Mouse (Mus musculus) intestine, embryonic 14.5 days (tissue): ENCODE data around the gene Nt5c3. TPM values are rescaled to one million over a fixed set of nuclear protein-coding genes. Genes with fewer than 3 reads are reported as not detected.

Experiments
- ATAC-seq: fragments of 200-750 bp; cut with Nextera tagmentation; replicated peaks from 2 replicates; pipeline ENCODE4 v1.8.0; 2017; ENCODE audit warnings: low read depth, moderate number of reproducible peaks, moderate TSS enrichment, moderate library complexity; ENCODE audit not compliant: low FRiP score, low TSS enrichment
- DNase-seq: peaks from one replicate; pipeline ENCODE4 v3.0.0-alpha.2; 2018; ENCODE audit warnings: low spot score
- H3K27ac ChIP-seq: fragments of 300-500 bp; sonication (generic); 2 replicates; pipeline ENCODE4 v1.5.1; 2014; ENCODE audit warnings: low read depth, mild to moderate bottlenecking, control low read depth
- H3K27me3 ChIP-seq: fragments of 300-500 bp; sonication (generic); replicated peaks from 2 replicates; pipeline ENCODE4 v1.6.1; 2014; ENCODE audit warnings: low read length, control low read depth; ENCODE audit not compliant: control insufficient read depth, insufficient read depth
- H3K36me3 ChIP-seq: fragments of 300-500 bp; sonication (generic); 2 replicates; pipeline ENCODE4 v1.6.1; 2014; ENCODE audit warnings: low read length, control low read depth; ENCODE audit not compliant: control insufficient read depth, insufficient read depth
- H3K4me1 ChIP-seq: fragments of 300-500 bp; sonication (generic); replicated peaks from 2 replicates; pipeline ENCODE4 v1.6.1; 2014; ENCODE audit warnings: low read length, control low read depth, mixed read lengths; ENCODE audit not compliant: control insufficient read depth, insufficient read depth
- H3K4me2 ChIP-seq: fragments of 300-500 bp; sonication (generic); 2 replicates; pipeline ENCODE4 v1.6.1; 2014; ENCODE audit warnings: low read length
- H3K4me3 ChIP-seq: fragments of 300-500 bp; sonication (generic); 2 replicates; pipeline ENCODE4 v1.5.1; 2014; ENCODE audit warnings: low read depth, low read length, control low read depth, mixed read lengths
- H3K9ac ChIP-seq: fragments of 300-500 bp; sonication (generic); 2 replicates; pipeline ENCODE4 v1.6.1; 2014; ENCODE audit warnings: mild to moderate bottlenecking, low read length
- H3K9me3 ChIP-seq: fragments of 300-500 bp; sonication (generic); 2 replicates; pipeline ENCODE4 v1.6.1; 2016; ENCODE audit warnings: low read length, control low read depth; ENCODE audit not compliant: control insufficient read depth
- WGBS: fragments of 180-500 bp; shearing (Covaris S2); extraction: QIAGEN DNeasy Blood & Tissue Kit; methylation state at CpG from one replicate; pipeline ENCODE4 v1.1.7; 2014; 5-methylcytosine and 5-hydroxymethylcytosine counted together
- polyA plus RNA-seq: library from polyadenylated mRNA; unstranded; fragments of >200 nt; fragmentation: Nextera tagmentation; extraction: Ambion mirVana; gene quantifications from 2 replicates; pipeline ENCODE4 v1.2.1, GENCODE M21; 2014

Nt5c3 gene
- polyA plus RNA-seq, 1 experiment from 2014 or later = 69.1 TPM

DNA sequence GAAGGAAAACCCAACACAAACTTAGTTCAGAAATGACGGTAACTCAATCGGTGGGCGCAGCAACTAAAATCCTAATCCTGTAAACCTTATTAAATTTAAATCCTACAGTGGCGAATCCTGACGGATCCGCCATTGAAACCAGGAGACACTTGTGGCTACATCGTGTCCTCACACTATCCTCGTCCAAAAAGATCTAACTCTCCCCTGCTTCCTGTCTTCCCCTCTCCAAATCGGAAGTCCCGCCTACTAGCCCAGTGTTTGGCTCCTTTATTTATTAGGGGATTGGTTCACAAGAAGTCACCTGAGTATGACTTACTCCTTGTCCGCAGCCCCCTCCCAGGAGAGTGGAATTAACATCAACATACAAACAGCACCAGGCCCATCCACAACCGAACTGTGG lies 86.6 kb downstream of the Nt5c3 start:
- H3K4me1 ChIP-seq = no peaks in the 10 kb centered on the region
- H3K4me3 ChIP-seq = no peak overlapping the region
- no peak overlapping the region for H3K27ac ChIP-seq
- no peaks in the 10 kb centered on the region for H3K27me3 ChIP-seq
- no peaks in the 10 kb centered on the region for H3K9me3 ChIP-seq
- no peak for ATAC-seq
- DNase-seq = peak; percentile 23
- H3K36me3 ChIP-seq = peaks cover 22% of the 10 kb centered on the region
- 95% methylated on average over 12 of the region's 12 CpGs for WGBS
- H3K9ac ChIP-seq = no peak overlapping the region
- H3K4me2 ChIP-seq = no peak overlapping the region

DNA sequence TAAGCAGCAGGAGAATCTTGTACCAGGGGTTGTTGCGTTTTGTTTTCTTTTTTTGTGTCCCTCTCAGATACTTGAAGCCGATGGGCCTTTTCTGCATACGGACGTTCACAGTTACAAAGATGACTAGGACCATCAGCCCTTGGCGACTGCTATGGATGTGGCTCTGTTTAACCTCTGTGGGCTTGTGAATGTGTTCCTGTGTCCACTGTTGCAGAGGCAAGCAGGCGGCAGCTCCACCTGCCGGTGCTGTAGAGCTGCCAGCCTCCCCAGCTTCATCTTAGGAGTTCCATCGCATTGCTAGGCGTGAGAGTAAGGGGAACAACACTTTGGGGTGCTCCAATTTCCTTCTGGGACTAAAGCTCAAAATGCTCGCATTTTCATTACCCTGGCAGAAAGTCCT lies 88.2 kb downstream of the Nt5c3 start:
- no peak overlapping the region for H3K9ac ChIP-seq
- no peaks in the 10 kb centered on the region for H3K4me1 ChIP-seq
- no peak for ATAC-seq
- 88% methylated on average over 10 of the region's 10 CpGs for WGBS
- no peak overlapping the region for H3K4me3 ChIP-seq
- no peaks in the 10 kb centered on the region for H3K9me3 ChIP-seq
- no peak overlapping the region for H3K27ac ChIP-seq
- peaks cover 22% of the 10 kb centered on the region for H3K36me3 ChIP-seq
- no peak overlapping the region for H3K4me2 ChIP-seq
- peak; percentile 15 for DNase-seq
- H3K27me3 ChIP-seq = no peaks in the 10 kb centered on the region

DNA sequence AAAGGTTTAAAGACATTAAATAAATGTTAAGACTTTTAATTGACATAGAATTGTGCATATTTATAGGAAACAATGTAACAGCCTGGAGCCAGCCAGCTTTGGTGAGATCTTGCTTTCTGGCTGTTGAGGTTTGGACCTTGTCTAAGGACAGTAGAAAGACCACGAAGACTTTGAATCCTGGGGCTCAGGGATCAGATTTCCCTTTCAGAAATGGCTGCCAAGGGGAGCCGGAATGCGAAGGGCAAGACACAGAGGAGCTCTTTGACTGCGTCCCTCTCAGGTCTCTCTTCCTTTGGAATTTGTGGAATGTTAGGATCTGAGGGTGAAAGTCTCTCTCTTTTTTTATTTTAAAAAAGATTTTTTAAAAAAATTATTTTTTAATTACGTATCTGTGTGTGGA lies 89.0 kb downstream of the Nt5c3 start:
- DNase-seq = peak; percentile 38

DNA sequence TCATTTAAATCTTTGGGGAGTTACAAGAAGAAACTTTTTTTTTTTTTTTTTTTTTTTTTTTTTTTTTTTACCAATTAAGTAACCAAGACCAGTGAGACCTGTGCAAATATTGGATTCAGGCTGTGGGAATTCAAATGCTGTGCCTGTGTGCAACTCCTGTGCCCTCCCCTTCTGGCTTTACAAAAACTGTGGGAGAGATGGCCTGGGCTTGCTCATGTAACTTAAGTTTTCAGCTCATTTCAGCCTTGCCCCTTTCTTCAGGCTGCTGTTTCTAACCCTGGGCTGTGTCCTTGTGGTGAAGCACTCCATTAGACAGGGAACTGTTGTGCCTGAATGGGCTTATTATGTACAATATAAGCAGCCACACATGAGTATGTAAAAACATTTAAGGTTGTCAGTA lies 90.9 kb downstream of the Nt5c3 start:
- H3K36me3 ChIP-seq = peaks cover 20% of the 10 kb centered on the region
- peak overlapping the region; percentile 80 for H3K9ac ChIP-seq
- H3K27ac ChIP-seq = no peak overlapping the region
- H3K4me3 ChIP-seq = peak overlapping the region; percentile 72
- ATAC-seq = no peak
- no peaks in the 10 kb centered on the region for H3K9me3 ChIP-seq
- peak; percentile 51 for DNase-seq
- peak overlapping the region; percentile 71 for H3K4me2 ChIP-seq
- H3K27me3 ChIP-seq = no peaks in the 10 kb centered on the region
- no peaks in the 10 kb centered on the region for H3K4me1 ChIP-seq

More for the DNA sequence above, 89.0 kb downstream of the Nt5c3 start:
- Histone ChIP-seq H3K9ac (no peak overlapping the region), H3K9me3 (no peaks in the 10 kb centered on the region), H3K4me1 (no peaks in the 10 kb centered on the region), H3K36me3 (peaks cover 22% of the 10 kb centered on the region), H3K27me3 (no peaks in the 10 kb centered on the region), H3K27ac (no peak overlapping the region), H3K4me3 (no peak overlapping the region), H3K4me2 (no peak overlapping the region)
- 50% methylated on average over 5 of the region's 5 CpGs for WGBS
- ATAC-seq = no peak

DNA sequence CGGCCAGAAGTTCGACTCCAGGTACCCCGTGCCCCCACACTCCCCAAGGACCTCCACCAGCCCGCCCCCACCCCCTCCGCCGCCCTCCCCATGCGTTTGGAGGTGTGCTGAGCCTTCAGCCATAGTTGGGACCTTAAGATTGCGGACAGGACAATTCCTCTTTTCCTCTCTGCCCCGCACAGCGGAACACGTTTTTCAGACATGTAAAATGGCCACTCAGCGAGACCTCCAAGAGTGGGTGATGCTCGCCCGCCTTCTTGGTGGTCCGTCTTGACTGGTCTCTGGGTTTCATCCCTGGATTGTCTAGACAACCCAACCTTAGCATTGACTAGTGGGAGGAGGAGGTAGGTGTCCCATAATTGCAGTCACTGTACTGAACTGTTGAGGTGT lies 91.3 kb downstream of the Nt5c3 start:
- peak overlapping the region; percentile 71 for H3K4me2 ChIP-seq
- peak overlapping the region; percentile 80 for H3K9ac ChIP-seq
- no peaks in the 10 kb centered on the region for H3K4me1 ChIP-seq
- DNase-seq (peak; percentile 80), ATAC-seq (peak; percentile 44; the same call in 1 of the 2 replicates)
- H3K27ac ChIP-seq = peak overlapping the region; percentile 84
- H3K9me3 ChIP-seq = no peaks in the 10 kb centered on the region
- H3K4me3 ChIP-seq = peak overlapping the region; percentile 72
- no peaks in the 10 kb centered on the region for H3K27me3 ChIP-seq
- WGBS = under 1% methylated on average over 12 of the region's 15 CpGs
- H3K36me3 ChIP-seq = peaks cover 17% of the 10 kb centered on the region

Other genes with a start within 250 kb of the Nt5c3 start
- gene Lsm5, start 219.2 kb downstream of the Nt5c3 start, polyA plus RNA-seq = 146 TPM in 2 replicates
- gene Avl9, start 209.0 kb downstream of the Nt5c3 start, polyA plus RNA-seq = 18.2 and 18.8 TPM in 2 replicates
- gene Kbtbd2, start 126.1 kb downstream of the Nt5c3 start, polyA plus RNA-seq = 24.5 and 30.4 TPM in 2 replicates
- gene Fkbp9, start 91.9 kb downstream of the Nt5c3 start, polyA plus RNA-seq = 111 and 113 TPM in 2 replicates
- 0.17 and 0.31 TPM in 2 replicates for gene Vmn1r4, start 83 bp upstream of the Nt5c3 start, polyA plus RNA-seq
- gene Vmn1r5, start 46.3 kb upstream of the Nt5c3 start, polyA plus RNA-seq = not detected in 2 replicates
- gene Vmn1r6, start 73.3 kb upstream of the Nt5c3 start, polyA plus RNA-seq = not detected in 2 replicates
- not detected in 2 replicates for gene Vmn1r7, start 101.4 kb upstream of the Nt5c3 start, polyA plus RNA-seq
- not detected in 2 replicates for gene Vmn1r8, start 108.4 kb upstream of the Nt5c3 start, polyA plus RNA-seq
- gene Vmn1r9, start 142.9 kb upstream of the Nt5c3 start, polyA plus RNA-seq = not detected in 2 replicates
- gene Vmn1r10, start 185.5 kb upstream of the Nt5c3 start, polyA plus RNA-seq = not detected in 2 replicates
- gene Vmn1r11, start 209.5 kb upstream of the Nt5c3 start, polyA plus RNA-seq = not detected in 2 replicates
- not detected in 2 replicates for gene Vmn1r12, start 233.0 kb upstream of the Nt5c3 start, polyA plus RNA-seq